Mouse (Mus musculus): ENCODE results near the gene Hist1h1b. TPM values are rescaled to one million over a fixed set of nuclear protein-coding genes. Genes with fewer than 3 reads are reported as not detected.
"Not testable (repeated sequence)": the region's sequence is repeated elsewhere in the genome, so short reads cannot be mapped to it uniquely, and the experiment has no call there.

Gene Hist1h1b
- polyA plus RNA-seq, 1 experiment from 2014 or later, result 34.2 TPM

GRCm38 (mm10) chr13:21750159-21751017, 30.0 kb downstream of the Hist1h1b start, which contains the start of gene Hist1h4k:
Hist1h4k (minus strand) TSS chr13:21750505.
- not testable (repeated sequence) for H3K27me3 ChIP-seq; H3K36me3 ChIP-seq (replicated peaks); H3K9me3 ChIP-seq (replicated peaks)
- WGBS (ENCODE audit: insufficient replicate concordance), result under 1% methylated on average over 45 of the region's 56 CpGs
- Histone ChIP-seq H3K4me3 (replicated peaks) (peak within 1 kb of the TSS; percentile 69), H3K4me1 (replicated peaks) (peaks cover 44% of the 10 kb centered on the region), H3K4me2 (peak within 1 kb of the TSS; percentile 77), H3K27ac (replicated peaks) (peak within 1 kb of the TSS; percentile 99), H3K9ac (peak within 1 kb of the TSS; percentile 79)
- ATAC-seq (ENCODE audit: insufficient read depth), result peak; percentile 47

DNA sequence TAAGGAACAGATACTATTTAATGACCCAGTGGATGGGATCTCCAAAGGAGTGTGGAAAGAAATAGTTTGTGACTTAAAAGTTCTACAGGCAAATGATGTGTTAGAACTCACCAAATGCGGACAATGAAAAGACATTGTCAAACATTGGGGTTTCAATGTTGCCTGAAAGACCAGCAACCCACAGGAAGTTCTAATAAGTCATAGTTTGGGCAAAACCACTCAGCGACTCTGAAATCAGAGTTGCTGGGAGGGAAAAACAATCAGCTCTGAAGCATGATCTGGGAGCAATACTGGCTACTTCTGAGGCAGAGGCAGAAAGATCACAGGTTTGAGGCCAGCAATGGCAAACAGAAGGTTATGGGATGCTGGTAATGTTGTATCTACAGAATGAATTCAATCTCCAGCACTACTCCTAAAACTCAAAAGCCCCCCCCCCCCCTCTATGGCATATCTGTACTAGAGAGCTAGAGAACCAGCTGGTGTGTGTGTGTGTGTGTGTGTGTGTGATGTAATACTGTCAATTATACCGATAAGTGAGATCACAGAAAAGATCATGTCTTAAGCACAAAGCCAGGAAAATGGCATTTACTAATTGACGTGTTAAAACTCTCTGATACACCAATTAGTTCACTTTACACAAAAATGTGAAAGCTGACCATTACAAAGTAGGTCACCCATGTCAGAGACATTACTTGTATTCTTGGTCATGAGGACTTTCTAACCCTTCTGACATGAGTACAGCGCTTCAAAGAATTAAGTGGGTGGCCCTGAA, 30.9 kb downstream of the Hist1h1b start:
- no peak for ATAC-seq (ENCODE audit: insufficient read depth)
- 1% methylated on average over 5 of the region's 5 CpGs for WGBS (ENCODE audit: insufficient replicate concordance)

DNA sequence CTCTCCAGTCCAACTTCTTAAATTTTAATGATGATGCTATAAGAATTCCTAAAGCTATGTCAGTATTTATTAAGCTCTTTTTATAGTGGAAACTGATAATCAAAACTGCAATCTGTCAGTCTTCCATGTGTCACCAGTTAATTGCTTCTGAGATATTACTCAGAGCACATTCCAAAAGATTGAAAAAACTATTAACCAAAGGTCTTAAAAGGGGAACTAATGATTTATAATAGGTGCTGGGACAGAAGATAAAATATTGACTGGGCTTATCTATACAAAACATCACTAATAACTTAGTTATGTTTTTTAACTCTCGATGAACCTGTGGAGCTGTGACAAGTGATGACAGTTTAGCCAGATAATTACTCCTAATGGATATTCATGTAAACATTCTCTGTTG, 35.4 kb downstream of the Hist1h1b start:
- Histone ChIP-seq H3K4me3 (replicated peaks) (no peak overlapping the region), H3K4me2 (no peak overlapping the region), H3K9ac (no peak overlapping the region), H3K9me3 (replicated peaks) (no peaks in the 10 kb centered on the region), H3K27ac (replicated peaks) (no peak overlapping the region), H3K27me3 (no peaks in the 10 kb centered on the region), H3K36me3 (replicated peaks) (0 out of 2 replicates have a peak, but pooled peaks cover 9% of the 10 kb centered on the region), H3K4me1 (replicated peaks) (peaks cover 31% of the 10 kb centered on the region)
- 19% methylated on average over 1 of the region's 1 CpGs for WGBS (ENCODE audit: insufficient replicate concordance)
- ATAC-seq (ENCODE audit: insufficient read depth), result no peak

More for the DNA sequence above, 30.9 kb downstream of the Hist1h1b start:
- peak overlapping the region; percentile 69 for H3K4me3 ChIP-seq (replicated peaks)
- no peaks in the 10 kb centered on the region for H3K27me3 ChIP-seq
- peak overlapping the region; percentile 95 for H3K27ac ChIP-seq (replicated peaks)
- H3K9ac ChIP-seq, result peak overlapping the region; percentile 79
- H3K36me3 ChIP-seq (replicated peaks), result 0 out of 2 replicates have a peak, but pooled peaks cover 9% of the 10 kb centered on the region
- peak overlapping the region; percentile 77 for H3K4me2 ChIP-seq
- H3K4me1 ChIP-seq (replicated peaks), result peaks cover 45% of the 10 kb centered on the region
- no peaks in the 10 kb centered on the region for H3K9me3 ChIP-seq (replicated peaks)

- peak within 1 kb of the TSS; percentile 92 for H3K27ac ChIP-seq (replicated peaks)
- whole genome bisulfite sequencing (ENCODE audit: insufficient replicate concordance), result under 1% methylated on average over 49 of the region's 56 CpGs
- H3K36me3 ChIP-seq (replicated peaks); H3K27me3 ChIP-seq; H3K9me3 ChIP-seq (replicated peaks): not testable (repeated sequence)
- peak within 1 kb of the TSS; percentile 59 for H3K4me3 ChIP-seq (replicated peaks)
- peak within 1 kb of the TSS; percentile 85 for H3K4me2 ChIP-seq
- H3K4me1 ChIP-seq (replicated peaks), result peaks cover 36% of the 10 kb centered on the region
- ATAC-seq (ENCODE audit: insufficient read depth), result peak; percentile 90
- H3K9ac ChIP-seq, result peak within 1 kb of the TSS; percentile 63
Measured at GRCm38 (mm10) chr13:21734906-21735767, 45.3 kb downstream of the Hist1h1b start, which contains the start of gene Hist1h4j. Hist1h4j (plus strand) TSS chr13:21735064.

DNA sequence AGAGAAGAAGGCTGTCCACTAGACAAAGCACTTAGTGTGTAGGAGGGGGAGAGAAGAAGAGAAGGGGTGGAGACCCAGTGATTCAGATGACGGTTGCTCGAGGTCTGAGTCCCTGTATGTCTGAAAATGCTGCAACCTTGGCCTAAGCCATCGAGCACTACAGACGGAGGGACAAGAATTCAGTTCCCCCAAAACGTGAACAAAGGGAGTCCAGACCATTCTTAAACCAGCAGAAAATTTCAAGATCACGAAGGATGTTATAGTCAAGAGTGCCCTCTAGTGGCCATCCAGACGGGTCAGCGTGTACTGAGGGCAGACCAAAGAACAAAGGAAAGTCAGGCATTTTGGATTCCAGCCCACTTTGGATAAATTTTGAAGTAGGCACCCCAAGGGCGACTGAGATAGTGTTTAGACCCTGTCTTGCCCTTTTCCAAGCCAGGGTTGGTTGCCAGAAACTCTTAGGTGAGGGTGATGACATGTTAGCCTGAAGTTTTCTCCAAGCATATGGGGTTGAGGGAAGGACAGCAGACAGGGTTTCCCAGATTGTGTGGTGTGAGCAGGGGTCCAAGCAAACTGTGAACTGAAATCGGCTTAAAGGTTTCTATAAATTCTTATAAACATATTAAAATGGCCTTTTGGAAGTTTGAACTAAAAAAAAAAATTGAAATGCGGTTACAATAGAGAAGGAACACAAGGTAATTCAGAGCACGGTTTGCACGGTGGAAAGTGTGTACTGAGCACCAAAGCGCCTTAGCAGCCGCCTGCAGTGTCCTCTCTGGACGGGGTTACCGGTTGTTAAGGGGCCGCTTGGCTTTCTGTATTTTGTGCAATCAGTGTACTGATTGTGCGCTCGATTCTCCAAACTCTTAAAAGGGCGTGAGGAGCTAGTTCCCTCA, 46.2 kb downstream of the Hist1h1b start:
- H3K4me3 ChIP-seq (replicated peaks), result peak overlapping the region; percentile 59
- ATAC-seq (ENCODE audit: insufficient read depth), result peak; percentile 64
- H3K36me3 ChIP-seq (replicated peaks), result 0 out of 2 replicates have a peak, but pooled peaks cover 3% of the 10 kb centered on the region
- no peaks in the 10 kb centered on the region for H3K9me3 ChIP-seq (replicated peaks)
- H3K9ac ChIP-seq, result peak overlapping the region; percentile 63
- WGBS (ENCODE audit: insufficient replicate concordance), result under 1% methylated on average over 21 of the region's 21 CpGs
- peak overlapping the region; percentile 92 for H3K27ac ChIP-seq (replicated peaks)
- H3K4me1 ChIP-seq (replicated peaks), result peaks cover 36% of the 10 kb centered on the region
- no peaks in the 10 kb centered on the region for H3K27me3 ChIP-seq
- peak overlapping the region; percentile 85 for H3K4me2 ChIP-seq

DNA sequence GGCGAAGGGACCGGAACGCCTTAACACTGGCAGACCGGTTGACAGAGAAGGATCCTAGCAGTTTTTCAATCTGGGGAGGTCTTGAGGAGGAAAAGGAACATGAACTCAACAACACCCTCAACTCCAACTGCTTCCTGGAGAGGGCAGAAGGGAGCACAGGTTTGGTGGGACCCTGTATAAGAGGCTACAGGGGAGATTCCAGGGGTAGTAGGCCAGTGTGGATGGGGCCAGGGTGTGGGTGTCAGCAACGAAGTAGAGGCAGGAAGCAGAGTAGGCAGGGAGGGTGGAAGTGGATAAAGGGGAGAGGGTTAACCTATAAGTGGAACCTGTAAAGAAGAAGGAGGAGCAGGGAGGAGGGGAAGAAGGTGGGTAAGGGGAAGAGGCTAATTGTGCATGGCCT, 47.0 kb downstream of the Hist1h1b start:
- no peaks in the 10 kb centered on the region for H3K27me3 ChIP-seq
- H3K4me1 ChIP-seq (replicated peaks), result peaks cover 36% of the 10 kb centered on the region
- H3K4me3 ChIP-seq (replicated peaks), result no peak overlapping the region
- H3K9me3 ChIP-seq (replicated peaks), result no peaks in the 10 kb centered on the region
- WGBS (ENCODE audit: insufficient replicate concordance), result 74% methylated on average over 5 of the region's 5 CpGs
- H3K4me2 ChIP-seq, result peak overlapping the region; percentile 85
- no peak overlapping the region; the same call in 1 of the 2 replicates for H3K9ac ChIP-seq
- no peak for ATAC-seq (ENCODE audit: insufficient read depth)
- H3K36me3 ChIP-seq (replicated peaks), result no peaks in the 10 kb centered on the region
- peak overlapping the region; percentile 92; the same call in 1 of the 2 replicates for H3K27ac ChIP-seq (replicated peaks)

Small RNA genes within 50 kb of the gene (microRNA-seq; reads per million reads assigned to microRNA genes)
- gene Gm19658, result not detected
- 1.0 reads per million for gene Gm44346
- 0.76 reads per million for gene Gm44454

Other genes starting within 250 kb of the Hist1h1b start
- gene Zkscan8, start 249.5 kb downstream of the Hist1h1b start, polyA plus RNA-seq (2015; fragmentation: Nextera tagmentation; extraction: Ambion mirVana), result 1.1 and 1.2 TPM in 2 replicates
- not detected in 2 replicates for gene Olfr1366, start 237.8 kb downstream of the Hist1h1b start, polyA plus RNA-seq (2015; fragmentation: Nextera tagmentation; extraction: Ambion mirVana)
- gene Olfr1535, start 220.7 kb downstream of the Hist1h1b start, polyA plus RNA-seq (2015; fragmentation: Nextera tagmentation; extraction: Ambion mirVana), result not detected in 2 replicates
- gene Olfr1364, start 198.9 kb downstream of the Hist1h1b start, polyA plus RNA-seq (2015; fragmentation: Nextera tagmentation; extraction: Ambion mirVana), result not detected in 2 replicates
- not detected in 2 replicates for gene Olfr1362, start 166.6 kb downstream of the Hist1h1b start, polyA plus RNA-seq (2015; fragmentation: Nextera tagmentation; extraction: Ambion mirVana)
- gene Olfr11, start 138.1 kb downstream of the Hist1h1b start, polyA plus RNA-seq (2015; fragmentation: Nextera tagmentation; extraction: Ambion mirVana), result not detected in 2 replicates
- gene Olfr1361, start 117.2 kb downstream of the Hist1h1b start, polyA plus RNA-seq (2015; fragmentation: Nextera tagmentation; extraction: Ambion mirVana), result not detected in 2 replicates
- gene Olfr1360, start 103.2 kb downstream of the Hist1h1b start, polyA plus RNA-seq (2015; fragmentation: Nextera tagmentation; extraction: Ambion mirVana), result not detected in 2 replicates
- not detected in 2 replicates for gene Olfr1359, start 82.5 kb downstream of the Hist1h1b start, polyA plus RNA-seq (2015; fragmentation: Nextera tagmentation; extraction: Ambion mirVana)
- gene Hist1h2bl, start 64.5 kb downstream of the Hist1h1b start, polyA plus RNA-seq (2015; fragmentation: Nextera tagmentation; extraction: Ambion mirVana), result 3.2 and 3.4 TPM in 2 replicates
- gene Hist1h2ai, start 64.2 kb downstream of the Hist1h1b start, polyA plus RNA-seq (2015; fragmentation: Nextera tagmentation; extraction: Ambion mirVana), result 6.7 and 19.9 TPM in 2 replicates
- 4.3 and 10.4 TPM in 2 replicates for gene Hist1h3h, start 63.0 kb downstream of the Hist1h1b start, polyA plus RNA-seq (2015; fragmentation: Nextera tagmentation; extraction: Ambion mirVana)
- gene Hist1h2bm, start 58.6 kb downstream of the Hist1h1b start, polyA plus RNA-seq (2015; fragmentation: Nextera tagmentation; extraction: Ambion mirVana), result 7.6 and 8.8 TPM in 2 replicates
- 0.86 and 0.88 TPM in 2 replicates for gene Hist1h4j, start 45.6 kb downstream of the Hist1h1b start, polyA plus RNA-seq (2015; fragmentation: Nextera tagmentation; extraction: Ambion mirVana)
- 4.0 and 6.0 TPM in 2 replicates for gene Hist1h4k, start 30.1 kb downstream of the Hist1h1b start, polyA plus RNA-seq (2015; fragmentation: Nextera tagmentation; extraction: Ambion mirVana)
- 40.7 and 47.8 TPM in 2 replicates for gene Hist1h2ak, start 26.8 kb downstream of the Hist1h1b start, polyA plus RNA-seq (2015; fragmentation: Nextera tagmentation; extraction: Ambion mirVana)
- gene Hist1h2bn, start 26.5 kb downstream of the Hist1h1b start, polyA plus RNA-seq (2015; fragmentation: Nextera tagmentation; extraction: Ambion mirVana), result 7.6 and 11.2 TPM in 2 replicates
- gene Hist1h3i, start 2.7 kb upstream of the Hist1h1b start, polyA plus RNA-seq (2015; fragmentation: Nextera tagmentation; extraction: Ambion mirVana), result 144 and 178 TPM in 2 replicates
- gene Hist1h2an, start 6.6 kb upstream of the Hist1h1b start, polyA plus RNA-seq (2015; fragmentation: Nextera tagmentation; extraction: Ambion mirVana), result 10.9 and 14.7 TPM in 2 replicates
- gene Hist1h2bp, start 6.8 kb upstream of the Hist1h1b start, polyA plus RNA-seq (2015; fragmentation: Nextera tagmentation; extraction: Ambion mirVana), result 5.4 and 6.8 TPM in 2 replicates
- gene Hist1h2bq, start 29.6 kb upstream of the Hist1h1b start, polyA plus RNA-seq (2015; fragmentation: Nextera tagmentation; extraction: Ambion mirVana), result 25.1 and 27.6 TPM in 2 replicates
- 1.1 TPM in 1 of 2 replicates, not detected in the other for gene Hist1h2ao, start 29.8 kb upstream of the Hist1h1b start, polyA plus RNA-seq (2015; fragmentation: Nextera tagmentation; extraction: Ambion mirVana)
- not detected in 2 replicates for gene Hist1h4m, start 31.1 kb upstream of the Hist1h1b start, polyA plus RNA-seq (2015; fragmentation: Nextera tagmentation; extraction: Ambion mirVana)
- 26.6 and 33.7 TPM in 2 replicates for gene Hist1h4n, start 51.6 kb upstream of the Hist1h1b start, polyA plus RNA-seq (2015; fragmentation: Nextera tagmentation; extraction: Ambion mirVana)
- 3,475 and 4,316 TPM in 2 replicates for gene Hist1h2ap, start 52.9 kb upstream of the Hist1h1b start, polyA plus RNA-seq (2015; fragmentation: Nextera tagmentation; extraction: Ambion mirVana)
- gene Hist1h2br, start 53.1 kb upstream of the Hist1h1b start, polyA plus RNA-seq (2015; fragmentation: Nextera tagmentation; extraction: Ambion mirVana), result 25.5 and 29.5 TPM in 2 replicates
- gene Zfp184, start 164.5 kb upstream of the Hist1h1b start, polyA plus RNA-seq (2015; fragmentation: Nextera tagmentation; extraction: Ambion mirVana), result 0.59 and 0.71 TPM in 2 replicates
- gene Pom121l2, start 200.6 kb upstream of the Hist1h1b start, polyA plus RNA-seq (2015; fragmentation: Nextera tagmentation; extraction: Ambion mirVana), result not detected in 2 replicates
- gene Prss16, start 229.1 kb upstream of the Hist1h1b start, polyA plus RNA-seq (2015; fragmentation: Nextera tagmentation; extraction: Ambion mirVana), result 0.62 and 1.0 TPM in 2 replicates